Mouse (Mus musculus): Measurements from ENCODE around the gene Rnase11. TPM values are rescaled to one million over a fixed set of nuclear protein-coding genes. Genes with fewer than 3 reads are reported as not detected.

Gene Rnase11
- polyA plus RNA-seq, 1 experiment from 2014 or later, result not detected

GRCm38 (mm10) chr14:51089674-51090076 lies 39.7 kb upstream of the Rnase11 start:
- ATAC-seq (ENCODE audit: insufficient number of reproducible peaks, insufficient read depth, low FRiP score, low TSS enrichment), result no peak; the same call in 1 of the 2 replicates
- H3K9me3 ChIP-seq, result no peaks in the 10 kb centered on the region
- H3K9ac ChIP-seq, result peak overlapping the region; percentile 47
- H3K27me3 ChIP-seq, result no peaks in the 10 kb centered on the region
- WGBS, result 0% methylated on average over 15 of the region's 15 CpGs
- no peaks in the 10 kb centered on the region for H3K36me3 ChIP-seq
- H3K27ac ChIP-seq, result peak overlapping the region; percentile 88
- peak overlapping the region; percentile 65 for H3K4me2 ChIP-seq (replicated peaks)
- no peaks in the 10 kb centered on the region for H3K4me1 ChIP-seq
- H3K4me3 ChIP-seq, result peak overlapping the region; percentile 72

- Histone ChIP-seq H3K9me3 (no peaks in the 10 kb centered on the region), H3K27ac (peak overlapping the region; percentile 83), H3K9ac (peak overlapping the region; percentile 49), H3K4me3 (peak overlapping the region; percentile 72), H3K4me2 (replicated peaks) (peak overlapping the region; percentile 65), H3K36me3 (no peaks in the 10 kb centered on the region), H3K4me1 (no peaks in the 10 kb centered on the region), H3K27me3 (no peaks in the 10 kb centered on the region)
- ATAC-seq (ENCODE audit: insufficient number of reproducible peaks, insufficient read depth, low FRiP score, low TSS enrichment), result peak; percentile 92
- under 1% methylated on average over 34 of the region's 34 CpGs for WGBS
Measured at GRCm38 (mm10) chr14:51088970-51089673, 39.2 kb upstream of the Rnase11 start.

GRCm38 (mm10) chr14:51088166-51088969 lies 38.4 kb upstream of the Rnase11 start:
- Histone ChIP-seq H3K4me2 (replicated peaks) (peak overlapping the region; percentile 65), H3K9me3 (no peaks in the 10 kb centered on the region), H3K9ac (peak overlapping the region; percentile 49), H3K4me1 (no peaks in the 10 kb centered on the region), H3K27me3 (no peaks in the 10 kb centered on the region), H3K4me3 (peak overlapping the region; percentile 72), H3K36me3 (no peaks in the 10 kb centered on the region), H3K27ac (peak overlapping the region; percentile 83)
- peak; percentile 44 for ATAC-seq (ENCODE audit: insufficient number of reproducible peaks, insufficient read depth, low FRiP score, low TSS enrichment)
- under 1% methylated on average over 23 of the region's 23 CpGs for WGBS

- Histone ChIP-seq H3K4me1 (no peaks in the 10 kb centered on the region), H3K36me3 (no peaks in the 10 kb centered on the region), H3K4me3 (peak overlapping the region; percentile 72), H3K9ac (no peak overlapping the region), H3K9me3 (no peaks in the 10 kb centered on the region), H3K27ac (no peak overlapping the region), H3K4me2 (replicated peaks) (peak overlapping the region; percentile 65), H3K27me3 (no peaks in the 10 kb centered on the region)
- ATAC-seq (ENCODE audit: insufficient number of reproducible peaks, insufficient read depth, low FRiP score, low TSS enrichment), result no peak
- 8% methylated on average over 9 of the region's 9 CpGs for WGBS
Measured at GRCm38 (mm10) chr14:51087762-51088161, 37.8 kb upstream of the Rnase11 start.

GRCm38 (mm10) chr14:51085911-51086310 lies 35.9 kb upstream of the Rnase11 start:
- H3K9me3 ChIP-seq, result no peaks in the 10 kb centered on the region
- no peaks in the 10 kb centered on the region for H3K4me1 ChIP-seq
- H3K27ac ChIP-seq, result no peak overlapping the region
- H3K4me2 ChIP-seq (replicated peaks), result no peak overlapping the region
- no peak for ATAC-seq (ENCODE audit: insufficient number of reproducible peaks, insufficient read depth, low FRiP score, low TSS enrichment)
- H3K27me3 ChIP-seq, result 0 out of 2 replicates have a peak, but pooled peaks cover 5% of the 10 kb centered on the region
- H3K4me3 ChIP-seq, result no peak overlapping the region
- 73% methylated on average over 4 of the region's 4 CpGs for WGBS
- H3K36me3 ChIP-seq, result no peaks in the 10 kb centered on the region
- no peak overlapping the region for H3K9ac ChIP-seq

- Histone ChIP-seq H3K36me3 (no peaks in the 10 kb centered on the region), H3K9ac (no peak overlapping the region), H3K9me3 (no peaks in the 10 kb centered on the region), H3K27me3 (0 out of 2 replicates have a peak, but pooled peaks cover 7% of the 10 kb centered on the region), H3K27ac (no peak overlapping the region), H3K4me2 (replicated peaks) (no peak overlapping the region), H3K4me3 (no peak overlapping the region), H3K4me1 (no peaks in the 10 kb centered on the region)
- ATAC-seq (ENCODE audit: insufficient number of reproducible peaks, insufficient read depth, low FRiP score, low TSS enrichment), result no peak
- 79% methylated on average over 2 of the region's 2 CpGs for WGBS
Measured at GRCm38 (mm10) chr14:51085086-51085485, 35.1 kb upstream of the Rnase11 start.

GRCm38 (mm10) chr14:51083805-51084204 lies 33.8 kb upstream of the Rnase11 start:
- H3K27ac ChIP-seq, result no peak overlapping the region
- H3K9ac ChIP-seq, result no peak overlapping the region
- H3K9me3 ChIP-seq, result no peaks in the 10 kb centered on the region
- no peaks in the 10 kb centered on the region for H3K4me1 ChIP-seq
- H3K27me3 ChIP-seq, result 0 out of 2 replicates have a peak, but pooled peaks cover 7% of the 10 kb centered on the region
- H3K36me3 ChIP-seq, result no peaks in the 10 kb centered on the region
- ATAC-seq (ENCODE audit: insufficient number of reproducible peaks, insufficient read depth, low FRiP score, low TSS enrichment), result no peak
- 2% methylated on average over 7 of the region's 7 CpGs for WGBS
- peak overlapping the region; percentile 49 for H3K4me3 ChIP-seq
- peak overlapping the region; percentile 78 for H3K4me2 ChIP-seq (replicated peaks)

GRCm38 (mm10) chr14:51082599-51083581 lies 32.9 kb upstream of the Rnase11 start:
- Histone ChIP-seq H3K36me3 (no peaks in the 10 kb centered on the region), H3K4me2 (replicated peaks) (peak overlapping the region; percentile 78), H3K4me1 (no peaks in the 10 kb centered on the region), H3K27me3 (0 out of 2 replicates have a peak, but pooled peaks cover 7% of the 10 kb centered on the region), H3K9ac (peak overlapping the region; percentile 34), H3K4me3 (peak overlapping the region; percentile 49), H3K27ac (no peak overlapping the region), H3K9me3 (no peaks in the 10 kb centered on the region)
- peak; percentile 66 for ATAC-seq (ENCODE audit: insufficient number of reproducible peaks, insufficient read depth, low FRiP score, low TSS enrichment)
- WGBS, result 2% methylated on average over 40 of the region's 40 CpGs

GRCm38 (mm10) chr14:51081035-51081434 lies 31.1 kb upstream of the Rnase11 start:
- Histone ChIP-seq H3K4me3 (no peak overlapping the region), H3K4me1 (no peaks in the 10 kb centered on the region), H3K36me3 (no peaks in the 10 kb centered on the region), H3K27me3 (0 out of 2 replicates have a peak, but pooled peaks cover 7% of the 10 kb centered on the region), H3K9me3 (no peaks in the 10 kb centered on the region), H3K9ac (no peak overlapping the region), H3K27ac (no peak overlapping the region), H3K4me2 (replicated peaks) (no peak overlapping the region)
- 86% methylated on average over 2 of the region's 2 CpGs for WGBS
- ATAC-seq (ENCODE audit: insufficient number of reproducible peaks, insufficient read depth, low FRiP score, low TSS enrichment), result no peak

- Histone ChIP-seq H3K27ac (no peak overlapping the region), H3K9me3 (no peaks in the 10 kb centered on the region), H3K4me3 (no peak overlapping the region), H3K9ac (no peak overlapping the region), H3K27me3 (0 out of 2 replicates have a peak, but pooled peaks cover 7% of the 10 kb centered on the region), H3K36me3 (no peaks in the 10 kb centered on the region), H3K4me1 (no peaks in the 10 kb centered on the region), H3K4me2 (replicated peaks) (no peak overlapping the region)
- ATAC-seq (ENCODE audit: insufficient number of reproducible peaks, insufficient read depth, low FRiP score, low TSS enrichment), result no peak
- WGBS, result 88% methylated on average over 1 of the region's 1 CpGs
Measured at GRCm38 (mm10) chr14:51079180-51079579, 29.2 kb upstream of the Rnase11 start.

GRCm38 (mm10) chr14:51074335-51074734 lies 24.4 kb upstream of the Rnase11 start, which contains the start of gene Olfr750:
Olfr750 (minus strand) TSS chr14:51074435.
- Histone ChIP-seq H3K4me2 (replicated peaks) (no peak within 1 kb of the TSS), H3K27me3 (no peaks in the 10 kb centered on the region), H3K4me3 (no peak within 1 kb of the TSS), H3K36me3 (no peaks in the 10 kb centered on the region), H3K9ac (no peak within 1 kb of the TSS), H3K9me3 (no peaks in the 10 kb centered on the region), H3K27ac (no peak within 1 kb of the TSS), H3K4me1 (no peaks in the 10 kb centered on the region)
- 77% methylated on average over 3 of the region's 3 CpGs for WGBS
- no peak for ATAC-seq (ENCODE audit: insufficient number of reproducible peaks, insufficient read depth, low FRiP score, low TSS enrichment)

Data from embryonic facial prominence, embryonic 12.5 days (tissue).